Mouse (Mus musculus) lung, postnatal 10 days (tissue): Measurements from ENCODE around the gene Dusp10.
A peak's percentile ranks its signal among the peaks of the same experiment; 100 is the strongest.

Source experiments
- DNase-seq: peaks from one replicate; pipeline ENCODE4 v3.0.0; 2021

Gene Dusp10

DNA sequence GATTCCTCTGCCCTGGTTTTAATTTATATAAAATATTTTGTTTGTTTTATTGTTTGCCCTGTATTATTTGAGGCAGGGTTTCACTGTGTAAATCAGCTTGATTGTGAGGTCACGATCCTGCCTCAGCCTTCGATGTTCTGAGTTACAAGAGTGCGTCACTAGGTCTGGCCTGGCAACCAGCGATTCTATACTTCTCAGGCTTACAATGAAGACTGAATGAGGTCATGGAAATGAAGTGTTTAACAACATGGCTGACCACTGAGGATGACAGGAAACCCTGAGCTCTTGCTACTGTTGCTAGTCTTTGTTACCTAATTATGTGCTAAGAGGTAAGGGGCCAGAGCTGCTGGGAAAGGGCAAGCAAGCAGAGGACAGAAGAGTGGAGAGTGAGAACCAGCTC lies at the start of gene Dusp10:
Gene Dusp10, plus strand, starts transcription at position 197 of the 400 bp plus-strand sequence.
- DNase-seq, result no peak

GRCm38 (mm10) chr1:183965341-183965740 lies 47.8 kb upstream of the Dusp10 start:
- no peak for DNase-seq

DNA sequence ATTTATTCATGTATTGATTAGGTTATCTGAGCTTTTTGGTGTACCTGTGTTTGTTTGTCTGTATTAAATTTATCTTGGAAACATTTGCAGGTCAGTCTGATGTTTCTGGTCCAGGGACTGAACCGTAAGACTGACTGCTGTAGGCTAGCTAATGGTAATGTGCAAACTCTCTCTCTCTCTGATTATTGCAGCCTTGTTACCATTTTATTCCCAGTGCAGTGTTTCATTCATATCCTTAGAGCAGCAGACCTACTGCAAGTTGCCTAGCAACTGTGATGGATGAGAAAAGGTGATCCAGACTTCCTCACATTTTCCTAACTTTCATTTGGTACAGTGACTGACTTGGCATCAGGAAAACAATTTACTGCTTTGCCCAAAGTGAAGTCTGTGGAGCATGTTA lies 43.8 kb upstream of the Dusp10 start:
- DNase-seq, result no peak

- DNase-seq, result peak; percentile 7
Measured at GRCm38 (mm10) chr1:183979814-183980243, 33.3 kb upstream of the Dusp10 start.

DNA sequence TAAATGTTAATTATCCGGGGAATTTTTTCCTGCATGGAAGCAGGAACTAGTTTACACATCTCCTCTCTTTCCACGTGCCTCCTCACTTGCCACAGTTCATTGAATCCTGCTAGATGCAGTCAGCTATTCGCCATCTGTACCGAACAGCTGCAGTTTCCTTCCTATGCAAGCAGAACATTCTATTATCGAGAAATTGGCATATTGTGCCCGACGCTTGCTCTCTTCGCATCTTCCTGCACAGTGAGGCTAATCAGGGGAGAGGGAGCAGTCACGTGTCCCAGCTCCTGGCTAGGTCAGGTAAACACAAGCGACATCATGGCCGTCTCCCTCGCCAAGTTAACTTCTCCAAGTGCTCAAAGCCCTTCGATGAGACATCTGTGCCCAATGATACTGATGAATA lies 31.0 kb upstream of the Dusp10 start:
- DNase-seq, result peak; percentile 9

DNA sequence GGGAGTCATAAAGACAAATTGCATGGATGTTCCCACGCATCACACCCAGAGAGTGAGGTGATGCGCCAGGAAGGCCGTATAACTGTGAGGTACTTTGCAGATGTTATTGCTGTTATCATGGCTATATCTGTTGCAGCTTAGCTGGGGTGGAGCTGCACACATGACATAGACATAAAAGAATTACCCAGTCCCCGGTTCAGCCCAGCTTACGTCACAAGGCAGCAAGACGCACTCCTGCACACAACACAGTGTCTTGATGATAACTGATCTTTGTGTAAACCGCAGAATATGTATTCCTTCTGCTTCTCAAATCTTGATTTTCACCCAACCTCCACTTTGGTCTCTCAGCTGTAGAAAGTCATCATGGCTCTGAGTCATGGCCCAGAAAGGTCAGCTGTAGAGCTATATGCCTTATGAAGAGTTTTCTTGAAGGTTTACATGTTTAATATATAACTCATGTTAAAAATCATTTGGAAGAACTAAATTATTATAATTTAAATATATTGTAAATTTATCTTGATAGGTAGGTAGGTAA lies 25.3 kb upstream of the Dusp10 start:
- no peak for DNase-seq

- DNase-seq, result no peak
Measured at GRCm38 (mm10) chr1:183991921-183992320, 21.2 kb upstream of the Dusp10 start.

DNA sequence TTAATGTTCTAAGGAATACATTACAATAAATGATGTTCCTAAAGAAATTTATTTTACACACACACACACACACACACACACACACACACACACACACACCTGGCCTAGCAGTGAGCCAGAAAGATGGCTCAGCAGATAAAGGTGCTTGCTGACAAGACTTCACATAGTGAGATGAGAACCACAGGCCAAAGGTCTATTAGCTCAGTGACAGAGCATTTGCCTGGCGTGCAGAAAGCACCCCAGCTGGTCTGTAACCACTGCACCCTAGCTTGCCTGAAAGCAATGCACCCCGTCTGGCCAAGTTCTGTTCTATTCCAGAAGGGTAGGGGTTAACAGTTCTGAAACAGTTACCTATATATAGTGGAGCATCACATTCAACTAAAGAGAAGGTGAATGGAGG lies 15.9 kb upstream of the Dusp10 start:
- no peak for DNase-seq

DNA sequence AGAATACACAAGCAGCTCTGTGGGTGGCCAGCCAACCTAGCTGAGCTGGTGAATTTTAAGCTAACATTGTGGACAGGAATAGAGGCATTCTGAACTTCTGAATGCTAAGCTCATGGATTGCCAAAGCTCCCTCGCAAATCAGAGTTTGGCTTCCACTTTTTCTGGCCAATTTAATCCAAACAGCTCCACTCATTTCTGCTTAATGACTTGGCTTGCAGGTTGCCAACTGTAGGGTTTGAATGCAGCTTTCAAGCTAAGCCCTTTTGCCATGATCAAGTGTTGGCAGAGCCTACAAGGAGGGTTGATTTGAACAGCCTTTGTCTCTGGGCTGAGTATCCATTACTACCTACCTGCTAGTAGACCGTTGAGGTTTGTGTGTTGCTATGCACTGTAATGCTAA lies 10.6 kb upstream of the Dusp10 start:
- DNase-seq, result peak; percentile 7

- no peak for DNase-seq
Measured at GRCm38 (mm10) chr1:184004311-184004710, 8.8 kb upstream of the Dusp10 start.

DNA sequence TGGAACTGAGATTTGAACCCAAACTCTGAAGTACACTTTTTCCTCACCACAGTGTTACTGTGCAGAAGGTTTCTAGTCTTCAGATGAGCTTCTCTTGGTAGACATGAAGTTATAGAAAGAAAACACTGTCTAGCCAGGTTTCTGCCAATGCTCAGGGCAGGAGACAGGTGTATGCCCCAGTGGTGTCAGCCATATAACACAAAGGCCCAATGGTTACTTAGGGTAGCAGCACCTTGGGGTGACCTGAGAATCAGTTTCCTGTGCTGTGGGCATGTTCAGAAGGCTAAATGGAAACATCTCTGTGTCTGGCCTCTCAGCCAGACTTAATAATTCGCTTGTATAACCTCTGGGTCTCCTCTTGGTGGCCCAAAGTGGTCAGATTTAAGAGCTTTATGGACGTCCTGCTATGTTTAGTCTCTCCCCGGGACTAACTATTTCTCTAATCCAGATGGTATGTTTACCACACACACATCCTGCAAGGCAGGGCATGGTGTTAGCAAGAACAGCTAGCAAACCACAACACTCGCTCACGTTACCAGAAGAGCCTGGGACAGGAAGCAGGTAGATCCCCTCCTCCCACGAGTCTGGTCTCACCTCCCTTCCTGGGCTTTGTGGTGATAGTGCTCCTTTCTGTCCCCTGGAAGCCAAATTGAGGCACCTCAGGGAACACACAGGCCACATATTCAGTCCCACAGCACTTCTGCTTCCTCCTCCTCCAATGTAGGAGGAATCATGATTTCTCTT lies 7.6 kb upstream of the Dusp10 start:
- no peak for DNase-seq

DNA sequence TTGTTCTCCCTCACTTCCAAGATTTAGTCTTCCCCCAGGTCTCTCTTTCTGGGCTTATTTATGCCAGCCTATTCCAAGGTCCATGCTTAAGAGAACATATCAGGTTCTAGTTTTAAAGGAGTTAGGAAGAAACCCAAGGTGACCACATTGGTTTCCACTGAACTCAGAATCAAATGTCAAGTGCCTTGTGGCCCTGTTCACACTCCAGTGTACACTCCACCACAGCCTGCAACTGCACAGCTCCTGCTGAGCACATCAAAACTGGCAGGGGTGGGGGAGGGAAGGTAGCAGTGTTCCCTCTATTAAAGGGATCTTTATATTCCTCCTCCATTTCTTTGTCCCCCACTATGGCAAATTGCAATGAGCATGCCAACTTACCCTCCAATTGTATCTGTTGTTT lies 7.0 kb upstream of the Dusp10 start:
- no peak for DNase-seq

- no peak for DNase-seq
Measured at GRCm38 (mm10) chr1:184011311-184011710, 1.8 kb upstream of the Dusp10 start.

GRCm38 (mm10) chr1:184014091-184014490 lies 989 bp downstream of the Dusp10 start:
- no peak for DNase-seq

- DNase-seq, result no peak
Measured at GRCm38 (mm10) chr1:184015995-184016730, 3.1 kb downstream of the Dusp10 start.

- DNase-seq, result no peak
Measured at GRCm38 (mm10) chr1:184017606-184018005, 4.5 kb downstream of the Dusp10 start.

- DNase-seq, result no peak
Measured at GRCm38 (mm10) chr1:184019042-184019721, 6.1 kb downstream of the Dusp10 start.

DNA sequence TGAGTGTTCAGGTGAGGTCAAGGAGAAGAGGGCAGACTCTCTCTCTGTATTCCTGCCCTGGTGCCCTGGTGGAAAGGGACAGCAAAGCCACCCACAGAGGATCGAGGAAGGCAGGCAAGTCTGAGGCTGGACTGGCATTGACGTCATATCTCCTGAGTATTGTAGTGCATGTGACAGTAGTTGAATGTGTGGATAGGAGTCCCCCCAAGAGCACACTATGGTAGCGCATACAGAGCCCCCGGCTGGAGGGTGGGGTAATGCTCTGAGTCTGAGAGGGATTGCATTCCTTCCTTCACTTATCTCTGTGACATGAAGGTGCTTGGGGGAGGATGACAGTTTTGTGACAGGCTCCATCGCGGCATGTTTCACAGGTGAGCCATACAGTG lies 6.6 kb downstream of the Dusp10 start:
- no peak for DNase-seq

GRCm38 (mm10) chr1:184023971-184024370 lies 10.9 kb downstream of the Dusp10 start:
- DNase-seq, result no peak

DNA sequence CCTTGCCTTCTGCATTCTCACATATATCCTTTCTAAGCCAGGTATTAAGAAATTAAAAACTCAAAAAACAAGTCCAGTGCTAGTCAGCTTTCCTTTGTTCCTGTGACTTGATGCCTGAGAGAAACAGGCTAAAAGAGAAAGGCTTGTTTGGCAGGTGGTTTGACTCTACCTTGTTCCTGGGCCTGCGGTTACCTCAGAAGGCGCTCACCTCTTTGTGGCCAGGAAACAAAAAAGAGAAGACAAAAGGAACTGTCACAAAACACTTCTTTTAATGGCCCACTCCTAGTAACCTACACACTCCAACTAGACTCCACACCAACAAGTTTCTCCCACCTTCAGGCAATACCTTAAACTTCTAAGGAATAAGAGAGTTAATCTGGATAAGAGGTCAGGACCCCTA lies 11.5 kb downstream of the Dusp10 start:
- DNase-seq, result no peak

- no peak for DNase-seq
Measured at GRCm38 (mm10) chr1:184025079-184025478, 12.0 kb downstream of the Dusp10 start.

DNA sequence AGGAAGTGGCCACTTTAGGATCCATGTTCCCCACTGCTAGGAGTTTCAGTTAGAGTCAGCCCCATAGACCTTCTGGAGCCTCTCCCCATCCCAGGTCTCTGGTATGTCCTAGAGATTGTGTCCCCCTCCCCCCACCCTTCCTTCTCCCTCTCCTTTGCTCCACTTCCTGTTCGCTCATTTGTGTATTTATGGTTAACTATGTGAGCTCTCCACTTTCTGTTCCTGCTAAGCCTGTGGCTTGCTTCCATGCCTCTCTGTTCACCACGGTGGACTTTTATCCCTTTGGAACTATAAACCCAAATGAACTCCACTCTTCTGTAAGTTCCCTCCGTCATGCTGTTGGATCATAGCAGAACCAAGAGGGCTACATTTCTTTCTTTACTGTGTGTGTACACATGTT lies 13.9 kb downstream of the Dusp10 start:
- no peak for DNase-seq

- DNase-seq, result no peak
Measured at GRCm38 (mm10) chr1:184030070-184030802, 17.1 kb downstream of the Dusp10 start.
